10 mouse cellular contexts compared by ENCODE assay signal in the genomic region with DNA sequence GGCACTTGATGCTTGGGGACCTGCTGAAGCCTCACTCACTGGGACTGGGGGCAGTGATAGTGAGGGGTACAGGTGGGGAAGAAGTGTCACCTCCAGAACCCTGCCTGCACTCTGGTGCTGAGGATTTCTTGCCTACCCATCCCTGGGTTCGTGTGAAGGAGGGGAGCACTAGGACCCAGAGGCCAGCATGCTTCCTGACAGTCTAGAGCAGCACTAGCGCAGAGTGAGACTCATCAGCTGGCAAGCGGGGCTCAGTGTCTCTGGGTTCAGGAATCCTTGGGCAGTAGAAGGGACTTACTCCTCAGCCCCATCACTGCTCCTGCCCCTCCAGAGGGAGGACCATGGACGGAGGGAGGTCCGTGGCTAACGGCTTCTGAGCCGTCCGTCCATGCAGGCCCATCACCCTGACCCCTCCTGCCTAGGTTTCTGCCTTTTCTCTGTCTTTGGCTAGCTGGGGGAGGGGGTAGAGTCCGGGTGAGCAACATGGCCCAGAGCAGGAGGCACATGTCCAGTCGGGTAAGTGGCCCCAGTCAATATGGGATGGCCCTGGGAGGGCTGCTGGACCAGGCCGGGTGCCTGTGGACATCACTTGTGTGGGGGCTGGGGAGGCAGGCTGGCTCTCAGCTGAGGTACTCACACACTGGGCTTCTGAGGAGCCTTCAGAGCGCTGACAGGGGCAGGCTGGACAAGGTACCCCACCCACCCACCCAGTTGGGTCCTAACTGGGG. TPM values are rescaled to one million over a fixed set of nuclear protein-coding genes. Genes with fewer than 3 reads are reported as not detected.
A peak's percentile ranks its signal among the peaks of the same experiment; 100 is the strongest.
DNase-seq lines count a peak whose midpoint lies in the region; ATAC-seq lines count a peak whose summit lies in the region.
"Had no signal": no experiment of that assay in that cellular context is flagged by ENCODE, and none has a peak within 500 bp of the region (broad histone marks: within the 10 kb centered on the region; RNA-seq: fewer than 3 reads in every experiment).

No protein-coding gene starts in this region.

- H3K9me3 ChIP-seq in forebrain, embryonic 16.5 days (ENCODE audit: control insufficient read depth, low read length), result no peaks in the 10 kb centered on the region
- H3K9me3 ChIP-seq in midbrain, embryonic 13.5 days, result no peaks in the 10 kb centered on the region
- H3K9me3 ChIP-seq: megakaryocyte, embryonic 14.5 days had no signal

- H3K27ac ChIP-seq in forebrain, embryonic 16.5 days (ENCODE audit: low read length), result no peak overlapping the region
- peak overlapping the region; percentile 64 for H3K27ac ChIP-seq in midbrain, embryonic 13.5 days

- peaks cover 12% of the 10 kb centered on the region for H3K36me3 ChIP-seq in forebrain, embryonic 16.5 days (ENCODE audit: control insufficient read depth, insufficient read depth)
- peaks cover 31% of the 10 kb centered on the region for H3K36me3 ChIP-seq in midbrain, embryonic 13.5 days

- peaks cover 12% of the 10 kb centered on the region for H3K4me1 ChIP-seq in forebrain, embryonic 16.5 days (replicated peaks; ENCODE audit: control insufficient read depth, insufficient read depth, low read length)
- H3K4me1 ChIP-seq in midbrain, embryonic 13.5 days (replicated peaks), result peaks cover 23% of the 10 kb centered on the region

- intact Hi-C loops in gastrocnemius, postnatal 14 days (cut with DNase I; ENCODE audit: low total_unique reads), result no loop called here

- ATAC-seq in forebrain, embryonic 16.5 days, result peak; percentile 87
- ATAC-seq in midbrain, embryonic 13.5 days, result peak; percentile 87

- H3K4me2 ChIP-seq in forebrain, embryonic 16.5 days (ENCODE audit: low read length), result peak overlapping the region; percentile 64
- peak overlapping the region; percentile 77 for H3K4me2 ChIP-seq in midbrain, embryonic 13.5 days (replicated peaks)

- DNase-seq in gastrocnemius, postnatal 14 days, result peak; percentile 59
- DNase-seq in gastrocnemius, postnatal 4 days (ENCODE audit: low spot score in 2 of 2), result no peak
- DNase-seq in cerebellum, adult 11-12 months, result peak; percentile 76
- peak; percentile 68 to 75 for DNase-seq in layer of hippocampus, adult 8-10 months (ENCODE audit: low spot score in 2 of 2)
- no peak for DNase-seq in B cell, adult 2 months
- no peak for DNase-seq in gastrocnemius, adult 18-20 months (ENCODE audit: low spot score)

- H3K9ac ChIP-seq in forebrain, embryonic 16.5 days (replicated peaks; ENCODE audit: low read depth, low read length), result peak overlapping the region; percentile 71
- peak overlapping the region; percentile 86 for H3K9ac ChIP-seq in midbrain, embryonic 13.5 days (replicated peaks)

- WGBS in forebrain, embryonic 16.5 days, result 13% methylated on average over 12 of the region's 12 CpGs
- 7% methylated on average over 11 of the region's 12 CpGs for WGBS in midbrain, embryonic 13.5 days

- H3K4me3 ChIP-seq in forebrain, embryonic 16.5 days (replicated peaks; ENCODE audit: low read length), result peak overlapping the region; percentile 49
- peak overlapping the region; percentile 56 for H3K4me3 ChIP-seq in midbrain, embryonic 13.5 days (replicated peaks)
- H3K4me3 ChIP-seq: megakaryocyte, embryonic 14.5 days had no signal

- no peaks in the 10 kb centered on the region for H3K27me3 ChIP-seq in forebrain, embryonic 16.5 days (replicated peaks; ENCODE audit: control insufficient read depth, insufficient read depth, low read length)
- no peaks in the 10 kb centered on the region for H3K27me3 ChIP-seq in midbrain, embryonic 13.5 days
- H3K27me3 ChIP-seq: megakaryocyte, embryonic 14.5 days had no signal

RNA-seq across cellular contexts. Expression of a gene that starts 13.8 kb away (rescaled TPM):
- total RNA-seq in gastrocnemius, postnatal 14 days (2021), result 100 to 1,000 TPM; 116 to 120 TPM
- total RNA-seq in gastrocnemius, postnatal 4 days (2021), result 100 to 1,000 TPM; 140 to 149 TPM
- 150 and 158 TPM in 2 replicates for polyA plus RNA-seq in forebrain, embryonic 16.5 days (2015; fragmentation: Nextera tagmentation; extraction: Ambion mirVana)
- 100 to 1,000 TPM; 363 to 385 (median 379) TPM for total RNA-seq in layer of hippocampus, adult 8-10 months (2022)
- polyA plus RNA-seq in midbrain, embryonic 13.5 days (2015; fragmentation: Nextera tagmentation; extraction: Ambion mirVana), result 127 and 140 TPM in 2 replicates
- total RNA-seq in gastrocnemius, adult 18-20 months (2021), result 100 to 1,000 TPM; 124 to 133 TPM

RNA-seq across cellular contexts. Expression of a gene that starts 23.4 kb away (rescaled TPM):
- not detected for total RNA-seq in gastrocnemius, postnatal 14 days (2021)
- not detected for total RNA-seq in gastrocnemius, postnatal 4 days (2021)
- 7.8 and 9.4 TPM in 2 replicates for polyA plus RNA-seq in forebrain, embryonic 16.5 days (2015; fragmentation: Nextera tagmentation; extraction: Ambion mirVana)
- 10 to 100 TPM; 21.2 to 23.8 (median 22.7) TPM for total RNA-seq in layer of hippocampus, adult 8-10 months (2022)
- polyA plus RNA-seq in midbrain, embryonic 13.5 days (2015; fragmentation: Nextera tagmentation; extraction: Ambion mirVana), result 3.0 and 3.3 TPM in 2 replicates
- total RNA-seq in gastrocnemius, adult 18-20 months (2021), result under 1 TPM in 1 of 2 experiments, not detected in 1; 0.14 TPM
- total RNA-seq: common myeloid progenitor, adult 5-6 weeks had no signal

RNA-seq across cellular contexts. Expression of a gene that starts 23.4 kb away (rescaled TPM):
- 1 to 10 TPM; 1.2 to 2.0 TPM for total RNA-seq in gastrocnemius, postnatal 14 days (2021)
- 1 to 10 TPM; 1.9 to 2.5 TPM for total RNA-seq in gastrocnemius, postnatal 4 days (2021)
- polyA plus RNA-seq in forebrain, embryonic 16.5 days (2015; fragmentation: Nextera tagmentation; extraction: Ambion mirVana), result 18.2 and 21.7 TPM in 2 replicates
- total RNA-seq in layer of hippocampus, adult 8-10 months (2022), result 10 to 100 TPM; 23.4 to 27.5 (median 26.9) TPM
- polyA plus RNA-seq in midbrain, embryonic 13.5 days (2015; fragmentation: Nextera tagmentation; extraction: Ambion mirVana), result 16.1 and 19.2 TPM in 2 replicates
- 1 to 10 TPM; 1.2 to 1.9 TPM for total RNA-seq in gastrocnemius, adult 18-20 months (2021)
- total RNA-seq: common myeloid progenitor, adult 5-6 weeks had no signal

RNA-seq across cellular contexts. Expression of a gene that starts 40.1 kb away (rescaled TPM):
- total RNA-seq in gastrocnemius, postnatal 14 days (2021), result not detected
- total RNA-seq in gastrocnemius, postnatal 4 days (2021), result under 1 TPM in 1 of 2 experiments, not detected in 1; 0.07 TPM
- polyA plus RNA-seq in forebrain, embryonic 16.5 days (2015; fragmentation: Nextera tagmentation; extraction: Ambion mirVana), result 0.52 and 0.76 TPM in 2 replicates
- 1 to 10 TPM in 2 of 4 experiments, under 1 TPM in 2; 0.21 to 1.5 (median 0.78) TPM for total RNA-seq in layer of hippocampus, adult 8-10 months (2022)
- 0.22 and 0.48 TPM in 2 replicates for polyA plus RNA-seq in midbrain, embryonic 13.5 days (2015; fragmentation: Nextera tagmentation; extraction: Ambion mirVana)
- not detected for total RNA-seq in gastrocnemius, adult 18-20 months (2021)
- total RNA-seq: common myeloid progenitor, adult 5-6 weeks had no signal

RNA-seq across cellular contexts. Expression of a gene that starts 44.3 kb away (rescaled TPM):
- 10 to 100 TPM; 13.0 to 16.5 TPM for total RNA-seq in gastrocnemius, postnatal 14 days (2021)
- 10 to 100 TPM; 31.0 to 34.6 TPM for total RNA-seq in gastrocnemius, postnatal 4 days (2021)
- polyA plus RNA-seq in forebrain, embryonic 16.5 days (2015; fragmentation: Nextera tagmentation; extraction: Ambion mirVana), result 6.9 and 7.4 TPM in 2 replicates
- total RNA-seq in layer of hippocampus, adult 8-10 months (2022), result 10 to 100 TPM; 75.6 to 85.0 (median 80.3) TPM
- 16.5 and 18.8 TPM in 2 replicates for polyA plus RNA-seq in midbrain, embryonic 13.5 days (2015; fragmentation: Nextera tagmentation; extraction: Ambion mirVana)
- total RNA-seq in gastrocnemius, adult 18-20 months (2021), result 10 to 100 TPM in 1 of 2 experiments, 1 to 10 TPM in 1; 9.3 to 11.7 TPM

Comparison
In these comparisons a context has a peak if more than half of its experiments do, and no peak if none do; other contexts are left out.
1. DNase-seq: peak in gastrocnemius, postnatal 14 days (single experiment), cerebellum, adult 11-12 months (single experiment) and layer of hippocampus, adult 8-10 months (2 of 2); none in gastrocnemius, postnatal 4 days (0 of 2), B cell, adult 2 months (0 of 2) and gastrocnemius, adult 18-20 months (single experiment).
2. RNA of a gene that starts 23.4 kb away (total RNA-seq): 21.2 to 23.8 TPM in layer of hippocampus, adult 8-10 months; 0.14 TPM in gastrocnemius, adult 18-20 months, not detected in gastrocnemius, postnatal 4 days and not detected in gastrocnemius, postnatal 14 days; every median in the first group is over 10 times any median in the second.
3. RNA of a gene that starts 23.4 kb away (total RNA-seq): 23.4 to 27.5 TPM in layer of hippocampus, adult 8-10 months; 1.9 to 2.5 TPM in gastrocnemius, postnatal 4 days, 1.2 to 2.0 TPM in gastrocnemius, postnatal 14 days and 1.2 to 1.9 TPM in gastrocnemius, adult 18-20 months; every median in the first group is over 4 times any median in the second.